Mouse (Mus musculus) cerebellum, postnatal 10 days (tissue): ENCODE data around the gene Cdc42bpg.
"Not testable (repeated sequence)": the region's sequence is repeated elsewhere in the genome, so short reads cannot be mapped to it uniquely, and the experiment has no call there.

Source experiments
- DNase-seq, 2 experiments: peaks; one replicate each; pipeline ENCODE4 v3.0.0; 2021; ENCODE audit warnings: mixed read lengths in 2 of 2

Gene Cdc42bpg

GRCm38 (mm10) chr19:6299450-6300267 is 6.6 kb upstream of the Cdc42bpg start:
- DNase-seq = no peak

GRCm38 (mm10) chr19:6300402-6300841 is 5.8 kb upstream of the Cdc42bpg start:
- DNase-seq = peak; percentile 71 to 75

- DNase-seq = no peak
Observed at GRCm38 (mm10) chr19:6302114-6302513, 4.1 kb upstream of the Cdc42bpg start.

GRCm38 (mm10) chr19:6302522-6302921 is 3.7 kb upstream of the Cdc42bpg start:
- DNase-seq = peak; percentile 93 to 96

- DNase-seq = peak; percentile 65 to 66
Observed at GRCm38 (mm10) chr19:6303831-6304230, 2.4 kb upstream of the Cdc42bpg start.

- peak; percentile 97 to 98 for DNase-seq
Observed at GRCm38 (mm10) chr19:6304787-6305516, 1.3 kb upstream of the Cdc42bpg start.

GRCm38 (mm10) chr19:6305517-6306115 is 640 bp upstream of the Cdc42bpg start:
- DNase-seq = no peak

GRCm38 (mm10) chr19:6306586-6306985 is 330 bp downstream of the Cdc42bpg start:
- DNase-seq = peak; percentile 87 to 91

- peak; percentile 56 to 57 for DNase-seq
Observed at GRCm38 (mm10) chr19:6307733-6308531, 1.7 kb downstream of the Cdc42bpg start.

GRCm38 (mm10) chr19:6310181-6310580 is 3.9 kb downstream of the Cdc42bpg start:
- no peak for DNase-seq

- not testable (repeated sequence) for DNase-seq
Observed at GRCm38 (mm10) chr19:6311783-6312182, 5.5 kb downstream of the Cdc42bpg start.

GRCm38 (mm10) chr19:6313796-6314195 is 7.5 kb downstream of the Cdc42bpg start:
- DNase-seq = no peak

GRCm38 (mm10) chr19:6314513-6314912 is 8.3 kb downstream of the Cdc42bpg start:
- peak; percentile 55 to 57 for DNase-seq

- DNase-seq = peak; percentile 66 to 71
Observed at GRCm38 (mm10) chr19:6315573-6315972, 9.3 kb downstream of the Cdc42bpg start.

- no peak for DNase-seq
Observed at GRCm38 (mm10) chr19:6318145-6318544, 11.9 kb downstream of the Cdc42bpg start.

- no peak for DNase-seq
Observed at GRCm38 (mm10) chr19:6321358-6321757, 15.1 kb downstream of the Cdc42bpg start.

GRCm38 (mm10) chr19:6321786-6322621 is 15.7 kb downstream of the Cdc42bpg start:
- no peak for DNase-seq

GRCm38 (mm10) chr19:6324751-6325150 is 18.5 kb downstream of the Cdc42bpg start:
- no peak for DNase-seq

GRCm38 (mm10) chr19:6331178-6331577 is 24.9 kb downstream of the Cdc42bpg start:
- DNase-seq = no peak

GRCm38 (mm10) chr19:6331719-6332516 is 25.7 kb downstream of the Cdc42bpg start:
- peak; percentile 82 to 87 for DNase-seq
